Mouse (Mus musculus): ENCODE data around the gene Vps35l.
A peak's percentile ranks its signal among the peaks of the same experiment; 100 is the strongest.

Gene Vps35l

GRCm38 (mm10) chr7:118739975-118740531, at the start of gene Vps35l:
Vps35l (plus strand) TSS chr7:118740226.
- peak; percentile 80 for DNase-seq

DNA sequence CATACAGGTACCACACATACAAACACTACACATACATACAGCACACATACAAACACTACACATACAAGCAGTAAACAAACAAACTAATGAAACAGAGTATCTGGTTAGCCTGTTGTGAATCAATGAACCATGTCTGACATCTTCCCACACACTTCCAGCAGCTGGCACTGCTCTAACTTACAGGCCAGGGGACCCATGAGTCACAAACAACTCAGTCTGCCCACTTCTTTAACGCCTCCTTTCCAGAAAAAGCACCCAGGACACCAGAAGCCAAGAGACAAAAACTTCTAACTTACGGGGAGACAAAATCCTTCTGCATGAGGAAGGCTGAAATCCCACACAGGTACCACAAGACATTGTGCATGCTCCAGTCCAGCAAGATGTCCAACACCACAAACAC, 48.7 kb upstream of the Vps35l start:
- no peak for DNase-seq

- DNase-seq: no peak
Measured at GRCm38 (mm10) chr7:118696146-118696545, 43.9 kb upstream of the Vps35l start.

DNA sequence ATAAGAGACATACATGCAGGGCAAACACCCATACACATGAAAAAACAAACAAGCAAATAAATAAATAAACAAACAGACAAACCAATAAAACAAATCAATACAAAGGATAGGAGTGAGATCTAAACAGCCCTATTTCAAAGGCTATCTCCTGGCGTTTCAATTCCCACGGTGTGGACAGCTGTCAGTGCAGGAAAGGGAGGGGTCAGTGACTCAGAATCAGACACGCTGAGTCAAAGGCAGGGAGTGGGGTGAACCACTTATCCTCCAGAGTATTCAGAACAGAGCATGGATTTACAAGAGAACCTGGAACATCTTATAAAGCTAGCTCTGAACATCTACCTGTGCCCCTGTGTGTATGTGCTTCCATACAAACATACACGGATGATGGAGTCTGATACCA, 42.9 kb upstream of the Vps35l start:
- DNase-seq: no peak

- no peak for DNase-seq
Measured at GRCm38 (mm10) chr7:118698882-118699281, 41.1 kb upstream of the Vps35l start.

DNA sequence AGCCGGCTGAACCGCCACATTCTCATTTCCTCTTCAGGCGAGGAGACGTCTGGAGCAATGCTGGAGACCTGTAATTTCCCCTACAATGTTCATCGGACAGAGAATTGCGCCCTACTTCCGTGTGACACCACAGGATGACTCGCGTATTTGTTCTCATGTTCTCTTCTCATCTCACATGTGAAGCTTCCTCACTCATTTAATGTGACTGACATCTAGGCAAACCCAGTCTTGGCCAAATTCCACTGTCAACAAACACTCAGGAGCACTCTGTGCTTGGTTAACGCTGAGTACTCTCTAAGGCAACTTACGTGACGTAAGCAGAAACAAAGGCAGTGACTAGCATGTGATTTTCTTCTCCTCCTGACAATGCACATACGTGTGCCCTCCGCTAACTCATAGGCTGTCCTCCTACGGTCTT, 36.9 kb upstream of the Vps35l start:
- DNase-seq: no peak

DNA sequence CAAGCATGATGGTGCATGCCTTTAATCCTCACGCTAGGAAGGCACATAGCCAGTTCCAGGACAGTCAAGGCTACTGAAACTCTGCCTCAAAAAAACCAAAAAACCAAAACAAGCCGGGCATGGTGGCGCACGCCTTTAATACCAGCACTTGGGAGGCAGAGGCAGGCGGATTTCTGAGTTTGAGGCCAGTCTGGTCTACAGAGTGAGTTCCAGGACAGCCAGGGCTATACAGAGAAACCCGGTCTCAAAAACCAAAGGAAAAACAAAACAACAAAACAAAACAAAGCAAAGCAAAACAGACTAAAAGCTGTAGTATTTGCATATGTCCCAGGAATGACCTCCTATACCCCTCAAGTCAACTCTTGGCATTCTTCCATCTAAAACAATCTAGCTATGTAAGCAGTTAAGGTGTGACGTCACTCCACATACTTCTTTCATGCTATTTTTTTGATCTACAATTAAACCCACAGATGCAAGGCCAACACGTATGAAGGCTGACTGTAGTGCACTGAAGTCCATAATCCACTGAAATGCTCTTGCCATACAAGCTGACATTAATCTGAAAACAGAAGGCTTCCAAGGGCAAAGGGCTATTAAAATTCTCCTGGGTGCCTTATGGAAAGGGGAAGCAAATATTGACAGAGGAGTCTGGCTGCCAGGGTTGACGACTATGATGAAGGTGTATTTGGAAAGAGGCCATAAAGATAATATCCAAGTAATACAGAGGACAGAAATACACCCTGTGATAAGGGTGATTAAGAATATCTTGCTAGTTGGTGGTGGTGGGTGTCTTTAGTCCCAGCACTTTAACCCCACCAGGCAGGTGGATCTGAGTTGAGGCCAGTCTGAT, 35.8 kb upstream of the Vps35l start:
- DNase-seq: no peak

- DNase-seq: peak; percentile 90
Measured at GRCm38 (mm10) chr7:118705101-118705961, 34.7 kb upstream of the Vps35l start, which contains the start of gene Gde1. Gde1 (minus strand) TSS chr7:118705778.

DNA sequence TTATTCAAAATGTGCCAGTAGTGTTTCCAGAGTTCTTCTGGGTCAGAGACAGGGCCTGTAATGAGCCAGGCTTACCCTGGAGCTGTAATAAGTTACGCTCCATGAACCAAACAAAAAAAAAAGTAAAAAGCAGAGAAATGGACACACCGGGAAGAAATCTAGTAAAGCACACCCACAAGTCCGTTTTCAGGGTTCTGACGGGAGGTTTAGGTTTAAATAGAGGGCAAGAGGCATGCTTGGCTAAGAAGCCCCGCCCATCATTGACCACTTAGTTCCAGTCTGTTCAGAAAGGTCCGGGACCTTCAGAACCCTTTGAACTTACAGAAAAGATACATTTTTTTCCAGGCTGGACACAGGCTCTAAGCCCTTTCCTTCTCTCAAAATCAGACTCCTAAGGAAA, 34.0 kb upstream of the Vps35l start:
- DNase-seq: no peak

DNA sequence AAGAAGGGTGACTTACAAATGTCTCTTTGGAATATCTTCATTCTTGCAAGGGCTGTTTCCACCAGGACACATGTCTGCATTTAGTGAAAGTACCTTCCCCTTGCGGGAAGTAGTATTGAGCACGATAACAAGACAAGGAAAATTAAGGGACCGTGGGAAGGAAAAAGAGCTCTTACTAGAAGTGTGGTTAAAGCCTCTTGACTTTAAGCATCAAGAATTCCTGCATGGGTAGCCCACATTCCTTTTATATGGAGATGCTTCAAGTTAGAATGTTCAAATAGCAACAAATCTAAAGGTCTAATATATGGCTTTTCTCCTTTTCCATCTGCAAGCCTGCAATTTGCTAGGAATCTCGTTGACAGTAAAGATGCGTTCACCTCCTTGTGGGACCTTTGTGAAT, 33.5 kb upstream of the Vps35l start:
- DNase-seq: no peak

- DNase-seq: no peak
Measured at GRCm38 (mm10) chr7:118707216-118707615, 32.8 kb upstream of the Vps35l start.

DNA sequence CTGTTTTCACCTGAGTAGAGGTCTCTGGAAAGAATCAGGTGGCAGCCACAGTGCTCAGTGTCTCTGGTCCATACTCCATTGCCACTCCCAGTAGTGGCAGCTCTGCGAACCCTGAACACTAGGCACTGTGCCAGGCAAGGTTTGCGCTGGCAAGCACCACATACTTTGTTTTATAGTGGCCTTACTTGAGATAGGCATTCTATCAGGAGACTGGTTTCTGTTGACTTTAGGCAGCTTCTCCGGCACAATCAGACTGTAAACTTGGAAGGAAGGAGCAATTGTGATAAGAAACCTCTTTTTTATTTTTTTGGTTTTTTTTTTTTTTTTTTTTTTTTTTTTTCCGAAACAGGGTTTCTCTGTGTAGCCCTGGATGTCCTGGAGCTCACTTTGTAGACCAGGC, 32.0 kb upstream of the Vps35l start:
- DNase-seq: no peak

DNA sequence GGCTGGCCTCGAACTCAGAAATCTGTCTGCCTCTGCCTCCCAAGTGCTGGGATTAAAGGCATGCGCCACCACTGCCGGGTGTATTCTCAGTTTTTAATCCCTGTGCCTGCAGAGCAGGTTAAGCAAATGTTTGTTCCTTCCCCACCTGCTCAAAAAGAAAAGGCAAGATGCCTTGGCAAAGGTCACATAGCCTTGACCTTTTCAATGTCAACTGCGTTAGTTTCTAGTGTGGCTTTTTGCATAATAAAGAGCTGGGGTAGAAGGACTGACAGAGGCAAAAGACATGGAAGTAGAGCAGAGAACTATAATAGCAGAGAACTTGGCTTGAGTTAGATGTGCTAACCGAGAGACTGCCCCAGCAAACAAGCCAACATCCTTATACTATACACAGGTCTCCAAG, 29.2 kb upstream of the Vps35l start:
- DNase-seq: no peak

DNA sequence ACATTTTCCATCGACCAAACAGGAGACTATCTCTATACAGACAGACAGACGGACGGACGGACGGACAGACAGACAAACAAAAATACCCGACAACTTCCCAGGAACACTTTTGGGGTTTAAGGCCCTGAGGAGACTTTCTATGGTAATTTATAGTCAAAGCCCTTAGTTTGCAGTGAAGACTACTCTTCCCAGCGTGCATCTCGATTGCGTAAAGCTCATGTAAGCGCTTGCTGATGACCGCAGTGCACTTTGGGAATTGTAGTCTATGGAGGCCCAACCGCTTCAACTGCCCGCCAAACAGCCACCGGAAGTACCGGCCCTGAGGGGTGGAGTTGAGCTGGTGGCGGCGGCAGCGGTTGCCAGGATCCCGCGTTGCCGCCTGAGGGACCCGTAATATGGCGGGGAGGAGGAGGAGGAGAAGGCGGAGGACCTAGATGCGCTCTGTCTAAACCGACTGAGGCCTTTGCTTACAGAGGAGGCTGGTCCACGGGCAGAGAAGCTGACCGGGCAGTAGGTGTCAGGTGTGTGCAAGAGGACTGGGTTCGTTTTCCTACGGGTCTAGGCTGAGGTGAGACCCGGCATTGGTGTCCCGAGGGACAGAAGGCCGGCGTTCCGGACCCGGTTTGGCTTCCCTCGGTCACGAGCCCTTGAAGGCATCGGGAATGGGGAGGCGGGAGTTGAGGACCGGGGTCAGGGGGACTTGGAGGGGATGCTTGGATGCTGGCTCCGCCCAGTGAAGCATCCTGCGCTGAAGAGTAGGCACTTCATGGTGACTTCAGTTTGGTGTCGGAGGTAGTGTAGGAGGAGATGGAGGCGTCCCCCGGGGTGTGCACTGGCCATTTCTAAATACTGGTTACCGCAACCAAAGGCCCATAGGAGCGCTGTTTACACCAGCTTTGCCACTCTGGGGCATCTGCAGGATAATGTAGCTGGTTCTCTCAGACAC, 27.5 kb upstream of the Vps35l start, which contains the start of gene Ccp110:
Gene Ccp110 (plus strand): TSS at position 325 of the 946 bp plus-strand sequence.
- peak; percentile 90 for DNase-seq

- no peak for DNase-seq
Measured at GRCm38 (mm10) chr7:118714873-118715272, 25.2 kb upstream of the Vps35l start.

- no peak for DNase-seq
Measured at GRCm38 (mm10) chr7:118718066-118718465, 22.0 kb upstream of the Vps35l start.

GRCm38 (mm10) chr7:118723927-118724326, 16.1 kb upstream of the Vps35l start:
- DNase-seq: no peak

- no peak for DNase-seq
Measured at GRCm38 (mm10) chr7:118725459-118725858, 14.6 kb upstream of the Vps35l start.

- no peak for DNase-seq
Measured at GRCm38 (mm10) chr7:118728846-118729587, 11.0 kb upstream of the Vps35l start.

DNA sequence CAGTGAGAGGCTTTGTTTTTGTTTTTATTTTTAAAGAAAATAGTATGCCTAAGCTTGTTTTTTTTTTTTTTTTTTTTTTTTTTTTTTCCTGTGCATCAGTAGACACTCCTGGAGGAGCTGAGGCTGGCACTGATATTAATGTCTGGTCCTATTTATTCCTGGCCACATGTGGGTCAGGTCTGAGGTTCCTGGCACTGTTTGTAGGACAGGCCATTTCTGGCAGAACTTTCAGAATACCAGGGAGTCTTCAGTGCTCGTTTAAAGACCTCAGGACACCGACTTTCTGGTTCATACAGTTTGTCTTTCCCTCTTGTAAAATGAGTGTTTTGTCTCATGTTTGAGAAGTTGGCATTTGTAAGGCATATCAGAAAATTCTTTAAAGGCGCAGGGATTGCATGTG, 8.2 kb upstream of the Vps35l start:
- DNase-seq: no peak

GRCm38 (mm10) chr7:118733225-118733624, 6.8 kb upstream of the Vps35l start:
- no peak for DNase-seq

GRCm38 (mm10) chr7:118738730-118739129, 1.3 kb upstream of the Vps35l start:
- DNase-seq: no peak
